Mouse (Mus musculus): ENCODE measurements at regions not wholly inside any gene's neighbourhood (a gene's known extent, or its start where the extent isn't known, plus 50 kb on each side); places are given as distances from the start of the nearest gene placed in this dataset.
A peak's percentile ranks its signal among the peaks of the same experiment; 100 is the strongest.

DNA sequence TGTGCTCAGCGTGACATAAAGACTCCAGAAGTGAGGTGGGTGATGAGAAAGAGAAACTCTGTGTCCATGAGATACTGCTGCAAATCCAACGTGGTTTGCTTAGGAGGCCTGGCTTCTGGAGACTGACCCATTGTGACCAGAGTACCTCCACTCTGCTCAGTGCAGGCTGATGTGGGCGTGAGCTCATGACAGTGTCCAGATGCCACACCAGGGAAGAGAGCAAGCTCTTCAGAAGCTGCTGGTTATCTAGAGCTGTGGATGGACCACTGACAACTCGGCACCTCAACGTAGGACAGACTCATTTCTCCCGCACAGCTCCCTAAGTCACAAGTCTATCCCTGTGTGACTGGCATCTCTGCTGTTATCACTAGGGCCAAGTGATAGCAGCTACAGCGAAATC is 114.9 kb upstream of the N6amt1 start:
- ATAC-seq (replicated peaks; ENCODE audit: low FRiP score, low TSS enrichment, poor library complexity, severe bottlenecking), result no peak

DNA sequence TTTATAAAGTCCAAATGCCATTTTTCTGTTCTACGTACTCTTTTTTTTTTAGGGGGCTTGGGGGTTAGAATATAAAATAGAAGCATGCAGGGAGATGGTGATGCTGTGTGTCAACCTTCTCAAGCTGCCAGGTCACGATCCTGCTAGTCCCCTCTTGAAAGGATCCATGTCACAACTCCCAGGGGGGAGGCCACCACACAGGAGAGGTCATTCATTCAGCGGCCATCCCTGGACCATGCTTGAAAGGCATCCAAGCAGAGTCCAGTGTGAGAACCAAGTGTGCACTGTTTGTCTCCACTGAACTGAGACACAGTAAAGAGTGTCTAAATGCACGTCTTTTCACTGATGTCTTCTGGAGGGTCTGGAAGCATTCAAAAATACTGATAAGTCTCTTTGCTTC is 119.8 kb upstream of the N6amt1 start:
- ATAC-seq (replicated peaks; ENCODE audit: low FRiP score, low TSS enrichment, poor library complexity, severe bottlenecking), result no peak

DNA sequence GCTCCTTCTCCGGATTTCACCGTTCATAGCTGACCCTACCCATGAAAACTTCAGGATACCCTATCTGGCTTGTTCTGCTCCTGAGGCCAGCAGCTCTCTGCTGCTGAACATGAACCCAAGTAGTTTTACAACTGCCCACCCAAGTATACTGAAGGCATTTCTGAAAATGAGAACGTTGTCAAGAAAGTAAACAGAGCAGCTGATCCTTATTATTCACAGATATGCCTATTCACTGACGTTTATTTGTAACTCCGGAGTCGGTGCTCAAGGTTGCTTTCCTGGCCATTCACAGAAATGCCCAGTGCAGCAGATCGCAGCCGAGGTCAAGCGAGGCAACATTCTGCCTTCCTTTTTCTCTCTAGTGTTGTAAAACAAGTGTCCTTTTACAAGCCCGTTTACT is 128.4 kb upstream of the N6amt1 start:
- ATAC-seq (replicated peaks; ENCODE audit: low FRiP score, low TSS enrichment, poor library complexity, severe bottlenecking), result no peak

DNA sequence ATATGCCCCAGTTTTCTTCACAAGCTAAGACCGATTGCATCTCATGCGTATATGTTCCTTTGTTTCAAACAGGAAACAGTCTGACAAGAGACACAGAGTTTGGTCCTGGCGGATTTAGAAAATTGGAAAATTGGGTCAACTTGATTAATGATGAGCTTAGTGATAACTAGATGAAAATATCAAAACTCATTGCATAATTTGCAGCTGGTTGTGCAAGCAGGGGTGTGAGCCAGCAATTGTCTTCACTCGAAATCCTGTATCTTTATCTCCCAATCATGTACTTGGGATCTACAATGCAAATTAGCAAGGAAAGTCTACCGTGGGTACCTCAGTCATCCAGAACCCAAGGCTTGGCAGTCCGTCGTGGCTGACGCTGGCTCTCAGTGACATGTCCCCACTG is 128.9 kb upstream of the N6amt1 start:
- ATAC-seq (replicated peaks; ENCODE audit: low FRiP score, low TSS enrichment, poor library complexity, severe bottlenecking), result no peak

DNA sequence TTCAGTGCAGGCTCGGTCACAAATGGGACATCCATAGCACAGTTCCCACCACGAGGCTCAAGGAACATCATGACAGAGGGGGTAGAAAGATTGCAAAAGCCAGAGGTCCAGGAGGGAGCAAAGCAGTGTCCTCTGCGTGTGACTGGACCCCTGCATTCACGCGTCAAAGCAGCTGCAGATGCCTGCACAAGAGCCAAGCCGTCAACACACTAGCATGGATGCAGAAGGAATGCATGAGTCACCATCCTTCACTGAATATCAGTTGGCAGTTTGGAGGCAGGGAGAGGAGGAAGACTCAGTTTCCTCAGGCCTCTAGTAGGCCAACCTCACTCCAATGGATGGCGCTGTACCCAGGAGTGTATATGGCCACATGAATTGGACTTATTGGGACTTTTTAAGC is 130.0 kb upstream of the N6amt1 start:
- no peak for ATAC-seq (replicated peaks; ENCODE audit: low FRiP score, low TSS enrichment, poor library complexity, severe bottlenecking)

DNA sequence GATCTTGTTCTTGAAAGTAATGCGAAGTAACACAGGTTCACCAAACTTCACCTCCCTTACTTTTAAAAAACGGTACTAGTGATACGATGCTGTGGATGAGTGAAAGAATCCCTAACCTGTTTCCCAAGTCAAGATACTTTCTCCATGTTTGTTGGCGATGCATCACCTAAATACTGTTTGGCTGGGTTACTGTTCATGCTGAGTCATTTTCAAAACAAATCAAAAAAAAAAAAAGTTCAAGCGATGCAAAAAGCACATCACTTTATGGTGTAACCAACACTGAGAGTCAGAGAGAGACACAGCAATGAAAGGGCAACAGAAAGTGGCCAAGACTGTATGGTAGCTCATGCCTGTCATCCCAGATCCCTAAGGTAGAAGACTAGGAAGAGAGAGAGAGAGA is 133.4 kb upstream of the N6amt1 start:
- ATAC-seq (replicated peaks; ENCODE audit: low FRiP score, low TSS enrichment, poor library complexity, severe bottlenecking), result no peak

DNA sequence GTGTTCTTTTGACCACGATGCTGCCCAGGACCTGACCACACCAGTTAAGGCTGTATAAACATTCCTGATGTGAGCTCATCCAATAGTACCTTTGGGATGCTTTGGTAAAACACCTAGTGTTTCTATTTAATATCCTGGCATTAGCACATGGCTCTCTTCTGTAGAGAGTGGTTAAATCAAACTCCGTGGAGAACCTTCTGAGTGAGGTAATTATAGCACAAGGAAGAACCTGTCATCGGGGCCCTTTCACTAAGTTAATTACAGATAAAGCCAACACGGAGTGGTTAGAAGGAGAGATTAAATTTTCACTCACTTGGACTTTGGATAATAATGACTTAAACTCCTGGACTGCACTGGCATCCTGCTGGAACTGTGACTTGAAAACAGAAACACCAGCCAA is 133.8 kb upstream of the N6amt1 start:
- no peak for ATAC-seq (replicated peaks; ENCODE audit: low FRiP score, low TSS enrichment, poor library complexity, severe bottlenecking)

DNA sequence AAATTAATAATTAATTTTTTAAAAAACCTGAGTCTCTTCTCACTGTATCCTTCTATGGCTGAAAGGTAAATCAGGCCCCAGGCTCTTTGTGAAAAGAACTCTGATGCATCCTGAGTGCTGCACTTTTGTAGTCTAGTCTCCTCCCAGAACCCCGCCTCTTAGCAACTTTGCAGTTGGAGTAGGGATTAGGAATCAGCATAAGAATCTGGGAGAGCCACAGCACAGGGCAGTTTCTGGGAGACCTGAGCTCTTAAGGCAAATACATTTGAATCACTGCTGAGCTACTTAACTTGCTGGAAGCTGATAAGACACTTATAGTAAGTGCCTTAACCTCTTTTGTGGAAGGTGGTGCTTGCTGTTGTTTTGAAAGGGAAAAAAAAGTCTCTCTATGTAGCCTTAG is 146.1 kb upstream of the N6amt1 start:
- ATAC-seq (replicated peaks; ENCODE audit: low FRiP score, low TSS enrichment, poor library complexity, severe bottlenecking), result no peak

DNA sequence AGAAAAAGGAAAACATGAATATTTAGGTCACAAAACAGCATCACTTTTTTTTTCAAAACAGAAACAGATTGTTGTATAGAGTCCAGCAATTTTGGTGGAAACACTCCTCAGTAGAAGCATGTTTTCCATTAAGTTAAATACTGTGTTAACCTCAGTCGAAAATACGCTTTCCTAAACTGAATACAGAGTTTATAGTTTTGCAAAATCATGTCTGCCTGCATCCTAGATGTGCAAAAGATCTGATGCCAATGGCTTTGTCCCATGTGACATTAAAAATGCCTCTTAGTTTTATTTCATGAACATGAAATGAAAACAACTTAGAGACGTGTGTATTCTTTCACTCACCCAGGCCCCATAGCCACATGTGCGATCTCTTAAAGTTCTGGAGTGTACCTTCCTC is 163.5 kb upstream of the N6amt1 start:
- ATAC-seq (replicated peaks; ENCODE audit: low FRiP score, low TSS enrichment, poor library complexity, severe bottlenecking), result no peak

DNA sequence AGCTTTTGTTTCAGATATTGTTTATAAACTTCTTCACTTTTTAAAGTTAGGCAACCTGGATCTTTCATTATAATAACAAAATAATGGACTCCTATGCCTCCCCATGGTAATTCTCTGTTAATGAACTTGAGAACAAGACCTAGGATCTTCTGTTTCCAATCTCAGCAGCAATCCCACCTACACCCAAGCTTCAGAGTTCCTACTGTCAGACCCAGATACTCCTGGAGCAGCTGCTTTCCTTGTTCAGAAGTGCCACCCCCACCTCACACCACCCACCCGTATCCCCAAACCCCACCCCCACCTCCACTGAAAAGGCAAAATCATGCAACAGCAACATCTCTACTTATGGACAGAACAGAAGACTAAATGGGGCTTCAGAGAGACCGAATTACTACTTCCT is 165.2 kb upstream of the N6amt1 start:
- no peak for ATAC-seq (replicated peaks; ENCODE audit: low FRiP score, low TSS enrichment, poor library complexity, severe bottlenecking)

DNA sequence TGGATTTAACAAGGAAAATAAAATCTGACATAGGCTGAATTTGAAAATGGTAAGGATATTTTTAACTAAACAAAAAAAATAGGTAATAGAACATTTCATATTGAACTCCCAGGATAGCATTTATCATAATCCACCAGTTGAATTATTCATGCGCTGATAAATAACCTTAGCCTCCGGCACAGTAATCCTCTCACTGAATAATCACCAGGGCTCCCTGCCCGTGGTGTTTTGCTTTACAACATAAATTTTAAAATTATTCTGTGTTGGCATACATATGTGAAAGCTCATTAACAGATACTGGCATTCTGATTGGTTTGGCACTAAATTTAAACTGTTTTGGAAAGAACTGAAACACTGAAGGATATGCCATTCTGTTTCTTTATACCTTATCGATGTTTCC is 181.6 kb upstream of the N6amt1 start:
- ATAC-seq (replicated peaks; ENCODE audit: low FRiP score, low TSS enrichment, poor library complexity, severe bottlenecking), result no peak

DNA sequence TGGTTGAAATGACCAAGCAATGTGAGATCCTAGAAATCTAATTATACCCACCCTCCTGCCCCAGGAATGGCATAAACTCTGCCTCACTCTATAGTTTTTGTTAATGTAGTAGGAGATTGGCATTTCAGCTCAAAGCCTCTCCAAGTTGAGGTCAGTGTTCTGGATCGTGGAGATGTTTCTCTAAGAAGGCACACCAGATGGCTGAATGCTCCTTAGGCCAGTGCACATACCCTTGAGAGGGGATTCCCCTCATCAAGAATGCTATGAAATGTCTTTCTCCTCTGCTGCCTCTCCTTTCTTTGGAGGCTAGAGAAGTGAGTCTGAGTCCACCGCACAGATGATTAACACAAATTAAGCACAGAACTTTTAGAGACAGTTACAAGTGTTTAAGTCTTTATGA is 214.7 kb upstream of the N6amt1 start:
- no peak for ATAC-seq (replicated peaks; ENCODE audit: low FRiP score, low TSS enrichment, poor library complexity, severe bottlenecking)

DNA sequence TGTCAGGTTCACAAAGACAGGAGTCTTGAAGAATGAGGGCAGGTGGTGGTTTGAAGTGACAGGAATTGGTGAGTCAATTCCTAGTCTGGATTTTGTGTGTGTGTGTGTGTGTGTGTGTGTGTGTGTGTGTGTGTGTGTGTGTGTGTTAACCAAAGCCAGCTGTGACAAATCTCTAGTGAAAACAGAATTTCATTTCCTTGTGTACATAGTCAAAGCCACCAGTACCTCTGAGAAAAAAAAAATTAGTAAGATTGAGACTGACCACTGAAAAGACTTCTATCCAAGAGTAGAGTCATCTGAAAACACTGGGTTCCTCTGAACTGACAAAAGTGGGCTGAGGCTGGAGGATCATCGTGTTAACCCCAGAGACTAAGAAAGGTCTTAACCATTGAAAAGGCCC is 217.5 kb upstream of the N6amt1 start:
- no peak for ATAC-seq (replicated peaks; ENCODE audit: low FRiP score, low TSS enrichment, poor library complexity, severe bottlenecking)

DNA sequence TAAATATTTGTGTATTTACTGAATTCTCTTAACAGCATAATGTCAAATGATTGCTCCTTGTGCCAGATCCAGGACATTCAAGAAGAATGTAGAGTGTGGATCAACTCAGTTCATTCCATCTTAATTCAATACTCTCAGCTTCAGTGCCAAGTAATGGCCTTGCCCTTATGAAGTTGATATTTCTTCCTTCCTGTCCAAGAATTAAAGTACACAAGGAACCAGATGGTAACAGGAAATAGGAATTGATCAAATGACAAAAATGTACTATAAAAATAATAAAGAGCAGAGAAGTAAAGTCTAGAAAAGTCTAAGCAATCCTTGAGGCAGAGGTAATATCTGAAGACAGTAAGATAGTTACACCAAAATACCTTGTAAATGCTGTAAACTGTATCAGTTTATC is 219.5 kb upstream of the N6amt1 start:
- ATAC-seq (replicated peaks; ENCODE audit: low FRiP score, low TSS enrichment, poor library complexity, severe bottlenecking), result no peak

DNA sequence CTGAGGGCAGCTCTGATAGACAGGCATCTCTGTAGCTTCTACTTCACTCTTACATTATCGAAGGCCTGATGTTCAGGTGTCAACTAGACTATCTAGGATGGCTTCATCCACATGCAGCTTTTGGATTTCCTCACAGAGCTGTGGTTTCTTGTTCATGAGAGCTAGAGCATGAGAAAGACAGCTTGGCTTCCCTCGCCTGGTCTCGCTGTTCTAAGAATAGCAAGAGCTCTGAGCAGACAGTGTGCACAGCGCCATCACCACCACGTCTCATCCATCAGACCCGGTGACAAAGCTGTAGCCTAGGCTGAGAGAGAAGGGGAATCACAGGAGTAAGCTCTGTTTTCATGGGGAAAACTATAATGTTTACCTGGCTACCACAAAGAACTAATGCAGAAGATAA is 220.1 kb upstream of the N6amt1 start:
- ATAC-seq (replicated peaks; ENCODE audit: low FRiP score, low TSS enrichment, poor library complexity, severe bottlenecking), result no peak

DNA sequence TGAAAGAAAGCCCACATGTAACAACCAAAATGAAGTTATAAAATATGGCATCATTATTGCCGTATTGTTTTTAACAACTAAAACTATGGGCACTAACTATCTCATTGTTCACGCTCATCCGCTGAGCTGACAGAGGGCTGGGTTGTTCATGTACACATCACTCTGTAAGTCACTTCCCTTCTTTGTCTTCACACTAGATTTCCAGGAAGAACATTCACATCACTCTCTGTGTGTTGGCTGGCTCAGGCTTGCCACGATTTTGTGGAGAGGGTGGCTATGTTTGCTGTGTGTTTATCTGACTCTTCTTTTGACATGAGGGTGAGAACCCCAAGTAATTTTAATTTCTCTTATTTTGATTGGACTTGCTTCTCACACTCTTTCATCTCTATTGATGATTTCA is 221.9 kb upstream of the N6amt1 start:
- ATAC-seq (replicated peaks; ENCODE audit: low FRiP score, low TSS enrichment, poor library complexity, severe bottlenecking), result no peak

DNA sequence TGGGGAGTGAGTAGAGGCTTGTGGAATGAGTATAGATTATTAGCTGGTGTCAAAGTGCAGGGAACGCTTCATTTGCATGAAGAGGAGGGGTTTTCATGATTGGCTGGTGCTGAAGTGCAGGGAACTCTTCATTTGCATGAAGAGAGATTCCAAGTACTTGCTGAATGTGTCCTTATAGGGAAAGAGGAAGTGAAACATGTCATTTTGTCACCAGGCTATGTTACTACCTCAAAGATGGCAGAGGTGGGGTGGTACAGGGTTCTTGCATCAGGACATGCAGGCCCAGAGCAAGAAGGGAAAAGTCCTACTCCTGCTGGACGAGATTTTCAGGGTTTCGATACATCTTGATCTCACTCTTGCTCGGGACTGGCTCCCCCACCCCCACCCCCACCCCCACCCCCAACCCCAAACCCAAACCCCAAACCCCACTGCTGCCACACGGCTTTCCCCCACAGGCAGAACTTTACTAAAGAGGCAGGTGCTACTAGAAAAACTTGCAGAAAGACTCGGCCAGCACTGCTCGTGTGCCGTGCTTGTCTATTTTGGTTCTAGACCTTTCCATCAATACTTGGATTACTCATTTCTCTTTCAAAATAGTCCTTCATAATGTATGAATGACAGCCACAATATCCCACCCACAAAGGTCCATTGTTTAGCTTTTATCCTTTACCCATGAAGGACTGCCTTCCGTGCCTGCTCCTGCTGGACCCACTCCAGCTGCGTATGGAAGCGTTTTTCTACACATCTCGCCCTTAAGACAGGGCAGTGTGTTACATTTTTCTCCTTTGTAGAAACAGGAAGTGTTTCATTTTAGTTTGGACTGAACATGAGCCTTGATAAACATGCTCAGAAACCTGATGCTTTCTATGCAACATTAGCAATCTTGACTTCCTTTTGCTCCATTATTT is 223.0 kb upstream of the N6amt1 start:
- no peak for ATAC-seq (replicated peaks; ENCODE audit: low FRiP score, low TSS enrichment, poor library complexity, severe bottlenecking)

DNA sequence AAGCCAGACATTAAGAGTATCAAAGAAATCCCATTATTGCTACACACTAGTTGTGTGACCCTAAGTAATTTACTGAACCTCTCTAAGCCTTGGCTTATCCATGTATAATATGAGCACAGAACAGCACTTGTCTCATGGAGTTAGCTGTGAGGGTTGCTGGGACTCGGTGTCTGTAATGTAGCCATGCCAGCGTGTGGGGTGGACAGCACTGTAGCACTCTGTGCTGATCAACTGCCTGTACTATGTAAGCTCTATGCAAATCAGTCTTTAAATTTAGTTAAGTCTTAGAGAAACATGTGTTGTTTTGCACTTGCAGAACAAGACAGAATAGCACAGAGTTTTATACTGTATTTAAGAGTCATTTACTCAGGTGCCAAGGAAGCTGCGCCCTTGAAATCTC is 225.0 kb upstream of the N6amt1 start:
- no peak for ATAC-seq (replicated peaks; ENCODE audit: low FRiP score, low TSS enrichment, poor library complexity, severe bottlenecking)

DNA sequence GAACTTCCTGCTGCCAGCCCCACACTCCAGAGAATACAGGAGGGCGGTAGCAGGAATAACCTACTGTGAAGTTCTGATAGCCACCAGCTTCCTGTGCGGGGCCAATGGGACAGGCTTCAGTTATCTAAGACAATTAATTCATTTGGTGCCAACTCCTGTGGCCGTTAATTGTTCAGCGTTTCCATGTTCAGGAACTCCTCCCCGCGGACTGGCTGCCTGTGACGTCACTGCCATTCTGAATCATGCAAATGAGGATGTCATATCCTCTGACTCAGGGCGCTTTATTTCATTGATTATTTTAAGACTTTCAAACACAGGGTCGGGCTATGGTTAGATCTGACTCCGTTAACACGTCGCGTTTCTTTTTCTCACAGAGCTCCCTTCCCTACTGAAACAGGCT is 225.8 kb upstream of the N6amt1 start:
- 0 out of 2 replicates have a peak, but pooled peaks have one; percentile 57 for ATAC-seq (replicated peaks; ENCODE audit: low FRiP score, low TSS enrichment, poor library complexity, severe bottlenecking)

DNA sequence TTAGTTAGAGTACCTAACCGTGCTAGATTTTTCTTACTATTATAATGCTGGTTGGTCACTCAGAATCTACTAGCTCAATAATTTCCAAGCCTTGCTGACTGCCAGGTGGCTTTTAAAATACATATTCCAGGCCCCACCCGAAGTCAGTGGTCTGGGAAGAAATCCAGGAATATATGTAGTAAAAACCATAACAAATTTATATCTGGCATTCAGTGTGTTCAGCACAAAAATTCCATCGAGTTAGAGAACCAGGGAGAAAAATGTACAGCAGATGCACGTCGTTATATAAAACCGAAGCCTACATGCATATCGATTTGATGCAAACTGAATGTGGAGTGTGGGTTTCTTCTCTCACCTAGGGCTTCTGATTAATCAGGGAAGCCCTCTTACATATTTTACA is 229.5 kb upstream of the N6amt1 start:
- ATAC-seq (replicated peaks; ENCODE audit: low FRiP score, low TSS enrichment, poor library complexity, severe bottlenecking), result no peak

DNA sequence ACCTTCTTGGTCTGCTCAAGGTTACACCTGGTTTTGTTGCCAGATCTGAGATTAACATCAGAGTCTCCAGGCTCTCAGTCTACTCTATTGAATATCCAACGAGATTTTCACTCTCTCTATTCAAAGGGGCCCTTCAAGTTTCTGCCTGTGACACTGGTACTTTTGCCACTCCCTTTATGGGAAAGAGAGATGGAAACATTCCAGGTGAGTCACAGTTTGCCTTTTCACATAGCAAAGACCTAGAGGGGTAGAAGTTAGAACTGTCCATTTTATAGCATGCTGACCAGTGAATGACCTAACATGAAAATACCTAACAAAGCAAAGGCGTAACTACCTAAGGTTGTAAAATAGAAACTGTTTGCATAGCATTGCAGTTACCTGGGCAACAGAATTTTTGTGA is 250.4 kb upstream of the N6amt1 start:
- ATAC-seq (replicated peaks; ENCODE audit: low FRiP score, low TSS enrichment, poor library complexity, severe bottlenecking), result no peak

DNA sequence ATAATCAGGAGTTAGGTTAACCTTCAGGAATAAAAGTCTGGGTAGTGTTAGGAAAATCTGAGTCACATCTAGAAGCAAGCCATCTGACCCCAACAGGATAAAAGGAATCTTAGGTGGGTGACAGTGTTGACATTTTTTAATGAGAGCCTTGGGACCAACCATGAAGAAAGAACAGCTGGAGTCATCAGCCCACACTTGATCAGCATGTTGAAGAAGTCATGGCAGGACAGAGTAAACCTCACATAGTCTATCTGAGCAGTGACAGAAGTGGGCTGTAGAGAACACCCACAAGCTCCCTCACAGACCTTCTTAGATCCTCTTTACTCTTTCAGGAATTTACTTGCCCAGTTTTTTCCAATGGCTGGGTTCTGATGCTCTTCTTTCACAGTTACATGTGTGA is 251.9 kb upstream of the N6amt1 start:
- ATAC-seq (replicated peaks; ENCODE audit: low FRiP score, low TSS enrichment, poor library complexity, severe bottlenecking), result no peak
